Mouse (Mus musculus): Measurements from ENCODE around the gene Platr25. TPM values are rescaled to one million over a fixed set of nuclear protein-coding genes. Genes with fewer than 3 reads are reported as not detected.
A peak's percentile ranks its signal among the peaks of the same experiment; 100 is the strongest.
"Not testable (repeated sequence)": the region's sequence is repeated elsewhere in the genome, so short reads cannot be mapped to it uniquely, and the experiment has no call there.

Platr25 gene
- polyA plus RNA-seq, 1 experiment from 2014 or later = 33.7 TPM

GRCm38 (mm10) chr13:62627071-62627470 is 133.4 kb downstream of the Platr25 start:
- H3K27ac ChIP-seq; H3K9ac ChIP-seq; H3K27me3 ChIP-seq (replicated peaks); H3K4me3 ChIP-seq; H3K4me1 ChIP-seq; H3K9me3 ChIP-seq; H3K36me3 ChIP-seq; H3K4me2 ChIP-seq (replicated peaks); ATAC-seq (ENCODE audit: low FRiP score, low read depth): not testable (repeated sequence)
- WGBS = 40% methylated on average over 1 of the region's 1 CpGs

- peak; percentile 79 for ATAC-seq (ENCODE audit: low FRiP score, low read depth)
- not testable (repeated sequence) for H3K4me1 ChIP-seq; H3K36me3 ChIP-seq; H3K27ac ChIP-seq; H3K27me3 ChIP-seq (replicated peaks); H3K9me3 ChIP-seq; H3K9ac ChIP-seq
- WGBS = 6% methylated on average over 7 of the region's 7 CpGs
- Histone ChIP-seq H3K4me2 (replicated peaks) (peak overlapping the region; percentile 54), H3K4me3 (peak overlapping the region; percentile 45; the same call in 1 of the 2 replicates)
These were observed 136.2 kb downstream of the Platr25 start for GRCm38 (mm10) chr13:62624277-62624665.

- peak within 1 kb of the TSS; percentile 54 for H3K4me2 ChIP-seq (replicated peaks)
- WGBS = 1% methylated on average over 15 of the region's 15 CpGs
- H3K9ac ChIP-seq = peak within 1 kb of the TSS; percentile 56; the same call in 1 of the 2 replicates
- H3K4me3 ChIP-seq = peak within 1 kb of the TSS; percentile 45
- H3K4me1 ChIP-seq; H3K9me3 ChIP-seq; H3K27me3 ChIP-seq (replicated peaks); H3K36me3 ChIP-seq; H3K27ac ChIP-seq: not testable (repeated sequence)
- peak; percentile 100 for ATAC-seq (ENCODE audit: low FRiP score, low read depth)
These were observed 136.8 kb downstream of the Platr25 start, which contains the start of gene 6720489N17Rik for GRCm38 (mm10) chr13:62623577-62624276. 6720489N17Rik (minus strand) TSS chr13:62624182.

MicroRNA genes within 50 kb of the gene (microRNA counts, 519-probe panel; counts per million panel counts)
- 342 counts per million, percentile 67 among the panel's probes with 10 or more counts for microRNA mmu-miR-713

Small RNAs within 50 kb of the gene (microRNA-seq; reads per million reads assigned to microRNA genes)
- gene Gm24020 = not detected
- gene Gm24588 = not detected
- not detected for gene Mir713

Other genes starting within 250 kb of the Platr25 start
- not detected in 2 replicates for gene Zfp935, start 202.2 kb downstream of the Platr25 start, polyA plus RNA-seq (2016; fragmentation: Nextera tagmentation; extraction: Ambion mirVana)
- gene Zfp934, start 189.5 kb downstream of the Platr25 start, polyA plus RNA-seq (2016; fragmentation: Nextera tagmentation; extraction: Ambion mirVana) = 15.5 and 15.8 TPM in 2 replicates
- 10.6 and 10.9 TPM in 2 replicates for gene 6720489N17Rik, start 136.5 kb downstream of the Platr25 start, polyA plus RNA-seq (2016; fragmentation: Nextera tagmentation; extraction: Ambion mirVana)
- gene Gm5141, start 25.1 kb upstream of the Platr25 start, polyA plus RNA-seq (2016; fragmentation: Nextera tagmentation; extraction: Ambion mirVana) = 13.2 and 13.3 TPM in 2 replicates
- not detected in 2 replicates for gene Fbp2, start 97.7 kb upstream of the Platr25 start, polyA plus RNA-seq (2016; fragmentation: Nextera tagmentation; extraction: Ambion mirVana)
- gene Fbp1, start 127.6 kb upstream of the Platr25 start, polyA plus RNA-seq (2016; fragmentation: Nextera tagmentation; extraction: Ambion mirVana) = 0.18 and 0.94 TPM in 2 replicates
- 79.3 and 89.8 TPM in 2 replicates for gene 2010111I01Rik, start 204.2 kb upstream of the Platr25 start, polyA plus RNA-seq (2016; fragmentation: Nextera tagmentation; extraction: Ambion mirVana)